Mouse (Mus musculus): Measurements from ENCODE around the gene Irf9. TPM values are rescaled to one million over a fixed set of nuclear protein-coding genes. Genes with fewer than 3 reads are reported as not detected.

Irf9 gene
- polyA plus RNA-seq (2012), result 3.3 and 4.8 TPM in 2 replicates

GRCm38 (mm10) chr14:55603271-55603632 lies at the start of gene Irf9:
Gene Irf9 (plus strand): TSS chr14:55603571.
- TF ChIP-seq TAL1 (IDR thresholded peaks at IDR 0.05; ENCODE audit: low read length) (no peak), GATA1 (IDR thresholded peaks at IDR 0.05; ENCODE audit: low read length) (no peak)
- no peaks in the 10 kb centered on the region for H3K9me3 ChIP-seq (ENCODE audit: control insufficient read depth, low read length)
- H3K36me3 ChIP-seq (ENCODE audit: control insufficient read depth), result peaks cover 92% of the 10 kb centered on the region
- H3K4me1 ChIP-seq (ENCODE audit: control insufficient read depth), result peaks cover 55% of the 10 kb centered on the region
- H3K27me3 ChIP-seq (ENCODE audit: control insufficient read depth), result no peaks in the 10 kb centered on the region
- H3K4me3 ChIP-seq (replicated peaks), result peak within 1 kb of the TSS; percentile 73

- Histone ChIP-seq H3K36me3 (ENCODE audit: control insufficient read depth) (peaks cover 13% of the 10 kb centered on the region), H3K9me3 (ENCODE audit: control insufficient read depth, low read length) (peaks cover 2% of the 10 kb centered on the region; the same call in 1 of the 2 replicates), H3K4me3 (replicated peaks) (no peak overlapping the region), H3K4me1 (ENCODE audit: control insufficient read depth) (peaks cover 59% of the 10 kb centered on the region), H3K27me3 (ENCODE audit: control insufficient read depth) (no peaks in the 10 kb centered on the region)
- no peak for TF ChIP-seq TAL1 (IDR thresholded peaks at IDR 0.05; ENCODE audit: low read length)
- no peak for TF ChIP-seq GATA1 (IDR thresholded peaks at IDR 0.05; ENCODE audit: low read length)
Measured at GRCm38 (mm10) chr14:55554635-55555034, 48.7 kb upstream of the Irf9 start.

GRCm38 (mm10) chr14:55555788-55556187 lies 47.6 kb upstream of the Irf9 start:
- Histone ChIP-seq H3K4me3 (replicated peaks) (no peak overlapping the region), H3K4me1 (ENCODE audit: control insufficient read depth) (peaks cover 64% of the 10 kb centered on the region), H3K9me3 (ENCODE audit: control insufficient read depth, low read length) (peaks cover 2% of the 10 kb centered on the region; the same call in 1 of the 2 replicates), H3K27me3 (ENCODE audit: control insufficient read depth) (no peaks in the 10 kb centered on the region), H3K36me3 (ENCODE audit: control insufficient read depth) (peaks cover 3% of the 10 kb centered on the region)
- TF ChIP-seq GATA1 (IDR thresholded peaks at IDR 0.05; ENCODE audit: low read length), result no peak
- no peak for TF ChIP-seq TAL1 (IDR thresholded peaks at IDR 0.05; ENCODE audit: low read length)

- H3K27me3 ChIP-seq (ENCODE audit: control insufficient read depth), result no peaks in the 10 kb centered on the region
- H3K4me3 ChIP-seq (replicated peaks), result no peak overlapping the region
- peaks cover 9% of the 10 kb centered on the region for H3K36me3 ChIP-seq (ENCODE audit: control insufficient read depth)
- peaks cover 2% of the 10 kb centered on the region; the same call in 1 of the 2 replicates for H3K9me3 ChIP-seq (ENCODE audit: control insufficient read depth, low read length)
- H3K4me1 ChIP-seq (ENCODE audit: control insufficient read depth), result peaks cover 75% of the 10 kb centered on the region
- no peak for TF ChIP-seq TAL1 (IDR thresholded peaks at IDR 0.05; ENCODE audit: low read length)
Measured at GRCm38 (mm10) chr14:55557003-55557402, 46.4 kb upstream of the Irf9 start.

GRCm38 (mm10) chr14:55557587-55557986 lies 45.8 kb upstream of the Irf9 start:
- H3K36me3 ChIP-seq (ENCODE audit: control insufficient read depth), result peaks cover 14% of the 10 kb centered on the region
- H3K4me3 ChIP-seq (replicated peaks), result no peak overlapping the region
- H3K4me1 ChIP-seq (ENCODE audit: control insufficient read depth), result peaks cover 77% of the 10 kb centered on the region
- TF ChIP-seq TAL1 (IDR thresholded peaks at IDR 0.05; ENCODE audit: low read length) (no peak), GATA1 (IDR thresholded peaks at IDR 0.05; ENCODE audit: low read length) (no peak)
- no peaks in the 10 kb centered on the region for H3K27me3 ChIP-seq (ENCODE audit: control insufficient read depth)
- peaks cover 2% of the 10 kb centered on the region; the same call in 1 of the 2 replicates for H3K9me3 ChIP-seq (ENCODE audit: control insufficient read depth, low read length)

- TF ChIP-seq GATA1 (IDR thresholded peaks at IDR 0.05; ENCODE audit: low read length), result peak; percentile 68
- TF ChIP-seq TAL1 (IDR thresholded peaks at IDR 0.05; ENCODE audit: low read length), result peak; percentile 68
- peaks cover 78% of the 10 kb centered on the region for H3K4me1 ChIP-seq (ENCODE audit: control insufficient read depth)
Measured at GRCm38 (mm10) chr14:55558740-55559448, 44.5 kb upstream of the Irf9 start.

GRCm38 (mm10) chr14:55559799-55560201 lies 43.6 kb upstream of the Irf9 start, which contains the start of gene Dcaf11:
Gene Dcaf11 (plus strand): TSS chr14:55560006.
- Histone ChIP-seq H3K36me3 (ENCODE audit: control insufficient read depth) (peaks cover 36% of the 10 kb centered on the region), H3K4me3 (replicated peaks) (peak within 1 kb of the TSS; percentile 68), H3K9me3 (ENCODE audit: control insufficient read depth, low read length) (peaks cover 2% of the 10 kb centered on the region; the same call in 1 of the 2 replicates), H3K27me3 (ENCODE audit: control insufficient read depth) (no peaks in the 10 kb centered on the region), H3K4me1 (ENCODE audit: control insufficient read depth) (peaks cover 69% of the 10 kb centered on the region)
- TF ChIP-seq GATA1 (IDR thresholded peaks at IDR 0.05; ENCODE audit: low read length) (no peak), TAL1 (IDR thresholded peaks at IDR 0.05; ENCODE audit: low read length) (no peak)

More at GRCm38 (mm10) chr14:55558740-55559448, 44.5 kb upstream of the Irf9 start:
- H3K27me3 ChIP-seq (ENCODE audit: control insufficient read depth), result no peaks in the 10 kb centered on the region
- H3K36me3 ChIP-seq (ENCODE audit: control insufficient read depth), result peaks cover 27% of the 10 kb centered on the region
- peak overlapping the region; percentile 68 for H3K4me3 ChIP-seq (replicated peaks)
- peaks cover 2% of the 10 kb centered on the region; the same call in 1 of the 2 replicates for H3K9me3 ChIP-seq (ENCODE audit: control insufficient read depth, low read length)

- Histone ChIP-seq H3K9me3 (ENCODE audit: control insufficient read depth, low read length) (peaks cover 2% of the 10 kb centered on the region; the same call in 1 of the 2 replicates), H3K27me3 (ENCODE audit: control insufficient read depth) (no peaks in the 10 kb centered on the region), H3K36me3 (ENCODE audit: control insufficient read depth) (peaks cover 42% of the 10 kb centered on the region), H3K4me3 (replicated peaks) (peak within 1 kb of the TSS; percentile 68), H3K4me1 (ENCODE audit: control insufficient read depth) (peaks cover 65% of the 10 kb centered on the region)
- TF ChIP-seq GATA1 (IDR thresholded peaks at IDR 0.05; ENCODE audit: low read length), result peak; percentile 50
- TF ChIP-seq TAL1 (IDR thresholded peaks at IDR 0.05; ENCODE audit: low read length), result no peak
Measured at GRCm38 (mm10) chr14:55560202-55561073, 42.9 kb upstream of the Irf9 start, which contains the start of gene A730061H03Rik. Gene A730061H03Rik (minus strand): TSS chr14:55560406.

GRCm38 (mm10) chr14:55561860-55562259 lies 41.5 kb upstream of the Irf9 start:
- Histone ChIP-seq H3K4me3 (replicated peaks) (peak overlapping the region; percentile 68), H3K4me1 (ENCODE audit: control insufficient read depth) (peaks cover 52% of the 10 kb centered on the region), H3K9me3 (ENCODE audit: control insufficient read depth, low read length) (no peaks in the 10 kb centered on the region), H3K36me3 (ENCODE audit: control insufficient read depth) (peaks cover 57% of the 10 kb centered on the region), H3K27me3 (ENCODE audit: control insufficient read depth) (no peaks in the 10 kb centered on the region)
- TF ChIP-seq GATA1 (IDR thresholded peaks at IDR 0.05; ENCODE audit: low read length) (no peak), TAL1 (IDR thresholded peaks at IDR 0.05; ENCODE audit: low read length) (no peak)

Data from erythroblast, embryonic 14.5 days (primary cell).